Mouse (Mus musculus) thymus, adult 2 months (tissue): ENCODE measurements around the gene Dgka. TPM values are rescaled to one million over a fixed set of nuclear protein-coding genes. Genes with fewer than 3 reads are reported as not detected.
A peak's percentile ranks its signal among the peaks of the same experiment; 100 is the strongest.

Source experiments
- DNase-seq: peaks from one replicate; pipeline ENCODE4 v3.0.0; 2021
- H3K27ac ChIP-seq: fragments of 200-500 bp; 2 replicates; pipeline ENCODE4 v1.5.1; 2012; ENCODE audit warnings: low read length, control low read depth; ENCODE audit not compliant: control insufficient read depth, insufficient read depth
- H3K27me3 ChIP-seq: fragments of 200-500 bp; 2 replicates; pipeline ENCODE4 v1.6.1; 2012; ENCODE audit warnings: mild to moderate bottlenecking, low read length, moderate library complexity, mixed read lengths; ENCODE audit not compliant: control insufficient read depth, insufficient read depth
- H3K36me3 ChIP-seq: fragments of 200-500 bp; 2 replicates; pipeline ENCODE4 v1.6.1; 2012; ENCODE audit warnings: mild to moderate bottlenecking, low read length, moderate library complexity; ENCODE audit not compliant: control insufficient read depth, insufficient read depth
- H3K4me1 ChIP-seq: fragments of 200-500 bp; replicated peaks from 2 replicates; pipeline ENCODE4 v1.6.1; 2012; ENCODE audit warnings: low read length; ENCODE audit not compliant: control insufficient read depth, insufficient read depth
- H3K4me3 ChIP-seq: fragments of 200-500 bp; 2 replicates; pipeline ENCODE4 v1.5.1; 2012; ENCODE audit warnings: mild to moderate bottlenecking, low read length, control low read depth, moderate library complexity; ENCODE audit not compliant: control insufficient read depth, insufficient read depth
- CTCF ChIP-seq: fragments of 200-500 bp; IDR thresholded peaks from 2 replicates; pipeline ENCODE4 v1.5.1; 2012; ENCODE audit warnings: mild to moderate bottlenecking, control low read depth, low read length, moderate library complexity, borderline replicate concordance; ENCODE audit not compliant: control insufficient read depth, poor library complexity, insufficient read depth; ENCODE audit errors: extremely low read depth
- POLR2A ChIP-seq: fragments of 200-500 bp; IDR thresholded peaks from 2 replicates; pipeline ENCODE4 v1.6.1; 2012; ENCODE audit warnings: mild to moderate bottlenecking, low read length, control low read depth, moderate library complexity; ENCODE audit not compliant: control insufficient read depth, poor library complexity, insufficient read depth; ENCODE audit errors: extremely low read depth
- WGBS: fragments of 180-500 bp; shearing (Covaris S2); methylation state at CpG from one replicate; pipeline ENCODE4 v1.1.7; 2018; 5-methylcytosine and 5-hydroxymethylcytosine counted together
- polyA plus RNA-seq: library from polyadenylated mRNA; depleted of rRNA; stranded (reverse); fragments of >200 nt; gene quantifications from 2 replicates; pipeline ENCODE4 v1.2.3, GENCODE M21; 2012

Dgka gene
- polyA plus RNA-seq, 1 experiment: 374 TPM

DNA sequence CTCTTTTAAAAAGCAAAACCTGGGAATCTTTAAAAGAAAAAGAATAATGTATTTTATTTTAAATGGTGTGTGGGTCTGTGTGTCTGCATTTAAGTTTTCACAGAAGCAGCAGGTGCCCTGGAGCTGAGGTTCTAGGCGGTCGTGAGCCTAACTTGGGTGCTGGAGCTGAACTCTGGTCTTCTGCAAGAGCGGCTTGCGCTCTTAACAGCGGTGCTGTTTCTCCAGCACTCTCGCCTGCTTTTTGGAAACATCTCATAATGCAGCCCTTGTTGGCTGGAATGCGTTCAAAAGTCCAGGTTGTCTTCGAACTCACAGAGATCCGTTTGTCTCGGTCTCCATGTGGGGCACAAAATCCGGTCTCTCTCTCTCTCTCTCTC, 39.4 kb downstream of the Dgka start:
- Histone ChIP-seq H3K27me3 (no peaks in the 10 kb centered on the region), H3K4me3 (peak overlapping the region; percentile 12), H3K36me3 (peaks cover 20% of the 10 kb centered on the region), H3K4me1 (peaks cover 8% of the 10 kb centered on the region), H3K27ac (peak overlapping the region; percentile 60)
- TF ChIP-seq CTCF (no peak), POLR2A (no peak)
- WGBS: 30% methylated on average over 11 of the region's 11 CpGs
- DNase-seq: peak; percentile 22

DNA sequence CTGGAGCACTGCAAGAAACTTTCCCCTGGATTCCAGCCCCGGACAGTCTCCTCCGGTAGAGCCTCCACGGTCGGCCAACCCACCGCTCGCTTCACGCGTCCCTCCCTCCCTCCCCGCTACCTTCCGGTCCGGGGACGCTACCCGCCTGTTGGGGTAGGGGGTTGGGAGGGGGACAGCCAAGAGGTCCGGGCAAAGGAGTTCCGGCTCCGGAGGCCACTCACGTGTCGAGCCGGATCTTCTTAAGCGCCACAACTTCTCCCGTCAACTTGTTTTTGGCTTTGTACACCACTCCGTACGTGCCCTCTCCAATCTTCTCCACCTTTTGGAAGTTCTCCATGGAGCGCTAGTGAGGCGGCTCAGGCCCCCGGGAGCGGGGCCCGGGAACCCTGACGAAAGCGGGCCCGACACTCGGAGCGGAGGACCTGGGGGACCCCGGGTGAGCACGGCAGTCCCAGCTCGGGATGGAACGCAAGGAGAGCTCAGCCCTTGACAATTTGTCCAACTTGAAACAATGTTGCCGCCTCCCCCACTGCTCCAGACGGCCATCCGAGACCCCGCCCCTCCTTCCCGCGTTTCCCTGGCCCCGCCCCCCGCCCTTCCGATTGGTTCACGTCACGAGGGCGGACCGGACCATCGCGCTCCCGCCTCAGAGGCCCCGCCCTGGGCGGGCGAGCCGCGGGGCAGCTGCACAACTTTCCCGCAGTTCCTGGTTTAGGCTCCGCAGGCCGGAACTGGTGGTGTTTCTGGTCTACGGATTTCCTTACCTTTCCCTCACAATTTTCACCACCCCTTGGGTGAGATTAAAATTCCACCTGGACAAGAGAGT, 40.0 kb downstream of the Dgka start, which contains the start of gene Cdk2:
Gene Cdk2, minus strand, starts transcription at position 541 of the 826 bp plus-strand sequence.
- no peaks in the 10 kb centered on the region for H3K27me3 ChIP-seq
- H3K27ac ChIP-seq: peak within 1 kb of the TSS; percentile 63
- peak within 1 kb of the TSS; percentile 80 for H3K4me3 ChIP-seq
- TF ChIP-seq CTCF (no peak), POLR2A (peak; percentile 73)
- H3K36me3 ChIP-seq: peaks cover 20% of the 10 kb centered on the region
- peaks cover 8% of the 10 kb centered on the region for H3K4me1 ChIP-seq
- DNase-seq: peak; percentile 93
- WGBS: under 1% methylated on average over 60 of the region's 62 CpGs

DNA sequence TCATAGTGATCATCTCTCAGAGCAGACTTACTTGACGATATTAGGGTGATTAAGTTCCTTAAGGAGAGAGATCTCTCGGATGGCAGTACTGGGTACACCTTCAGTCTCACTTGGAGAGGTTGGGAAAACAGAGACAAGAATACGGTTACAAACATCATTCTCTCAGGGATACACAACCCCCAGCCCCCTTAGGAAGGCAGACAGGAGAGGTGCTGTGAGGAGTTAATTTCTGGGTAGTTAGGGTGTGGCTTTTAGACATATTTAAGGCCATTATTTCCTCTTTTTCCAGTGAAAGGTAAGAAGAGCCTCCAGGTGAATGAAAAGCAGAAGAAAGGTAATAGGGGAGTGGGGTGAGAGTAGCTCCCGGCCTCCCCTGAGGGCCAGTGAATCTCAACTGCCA, 40.8 kb downstream of the Dgka start, which contains the start of gene Pmel:
Gene Pmel, plus strand, starts transcription at position 301 of the 400 bp plus-strand sequence.
- no peak for DNase-seq
- H3K4me3 ChIP-seq: peak within 1 kb of the TSS; percentile 80
- H3K27ac ChIP-seq: peak within 1 kb of the TSS; percentile 63
- no peak for TF ChIP-seq POLR2A
- no peak for TF ChIP-seq CTCF
- no peaks in the 10 kb centered on the region for H3K27me3 ChIP-seq
- peaks cover 25% of the 10 kb centered on the region for H3K36me3 ChIP-seq
- peaks cover 8% of the 10 kb centered on the region for H3K4me1 ChIP-seq
- 37% methylated on average over 4 of the region's 4 CpGs for WGBS

DNA sequence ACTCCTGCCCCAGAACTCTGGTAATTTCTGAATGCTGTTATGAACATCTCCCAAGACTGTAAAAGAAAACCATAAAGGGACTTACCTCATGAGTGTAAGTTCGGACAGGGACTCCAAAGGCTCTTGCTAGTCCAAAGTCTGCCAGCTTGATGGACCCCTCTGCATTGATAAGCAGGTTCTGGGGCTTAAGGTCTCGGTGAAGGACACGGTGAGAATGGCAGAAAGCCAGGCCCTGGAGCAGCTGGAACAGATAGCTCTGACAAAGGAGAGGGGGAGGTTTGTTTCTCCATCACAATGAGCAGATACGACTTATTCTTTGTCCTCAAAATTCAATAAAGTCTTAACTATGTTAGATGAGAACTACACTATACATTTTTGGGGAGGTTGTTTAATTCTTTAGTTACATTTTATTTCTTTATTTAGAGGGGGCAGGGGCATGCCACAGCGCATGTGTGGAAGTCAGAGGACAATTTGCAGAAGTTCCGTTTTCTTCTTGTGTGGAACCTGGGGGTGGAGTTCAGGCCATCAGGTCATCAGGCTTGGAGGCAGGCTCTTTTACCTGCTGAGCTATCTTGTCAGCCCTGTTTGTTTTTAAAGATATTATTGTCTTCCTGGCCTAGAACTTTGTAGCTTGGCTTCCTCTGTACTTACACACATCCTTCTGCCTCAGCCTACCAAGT, 42.2 kb downstream of the Dgka start:
- no peak for DNase-seq
- Histone ChIP-seq H3K4me1 (peaks cover 8% of the 10 kb centered on the region), H3K36me3 (peaks cover 33% of the 10 kb centered on the region), H3K27me3 (no peaks in the 10 kb centered on the region), H3K27ac (no peak overlapping the region), H3K4me3 (no peak overlapping the region)
- TF ChIP-seq CTCF: no peak
- no peak for TF ChIP-seq POLR2A
- WGBS: 78% methylated on average over 6 of the region's 6 CpGs

DNA sequence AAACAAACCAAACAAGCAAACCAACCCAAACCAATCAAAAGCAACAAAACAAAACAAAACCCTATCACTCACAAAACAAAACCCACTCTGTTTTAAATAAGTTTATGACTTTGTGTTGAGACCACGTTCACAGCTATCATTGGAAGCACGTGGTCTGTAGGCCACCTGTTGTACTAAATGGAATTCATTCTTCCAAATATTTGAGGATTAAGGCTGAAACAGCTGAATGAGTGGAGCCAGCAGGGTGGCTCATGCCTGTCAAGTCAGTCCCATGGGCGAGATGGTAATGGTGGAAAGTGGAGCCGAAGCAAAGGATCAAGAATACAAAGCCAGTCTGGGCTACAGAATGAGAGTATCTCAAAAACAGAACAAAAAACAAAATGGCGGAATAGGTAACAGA, 43.9 kb downstream of the Dgka start:
- Histone ChIP-seq H3K4me3 (no peak overlapping the region), H3K27me3 (no peaks in the 10 kb centered on the region), H3K4me1 (peaks cover 13% of the 10 kb centered on the region), H3K36me3 (peaks cover 33% of the 10 kb centered on the region), H3K27ac (no peak overlapping the region)
- DNase-seq: no peak
- 97% methylated on average over 5 of the region's 5 CpGs for WGBS
- no peak for TF ChIP-seq POLR2A
- no peak for TF ChIP-seq CTCF

DNA sequence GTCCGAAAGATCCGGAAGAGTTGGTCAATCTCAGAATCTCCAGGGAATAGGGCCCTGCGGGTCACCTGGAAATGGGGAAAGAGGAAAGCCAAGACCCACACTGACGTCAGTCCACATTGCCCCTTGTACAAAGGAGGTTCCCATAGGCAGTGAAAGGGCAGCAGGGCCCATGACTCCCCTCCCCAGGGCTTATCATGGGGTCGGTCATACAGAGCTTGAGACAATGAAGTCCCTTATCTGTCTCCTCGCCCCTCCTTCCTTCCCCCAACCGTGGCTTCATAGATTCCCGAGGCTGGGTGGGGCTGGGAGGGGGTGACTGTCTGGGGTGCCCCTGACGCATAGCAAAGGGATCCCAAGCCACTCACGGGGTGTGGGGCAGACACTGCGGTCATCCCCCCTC, 45.0 kb downstream of the Dgka start:
- H3K4me3 ChIP-seq: no peak overlapping the region
- TF ChIP-seq POLR2A (no peak), CTCF (no peak)
- H3K36me3 ChIP-seq: peaks cover 33% of the 10 kb centered on the region
- H3K4me1 ChIP-seq: peaks cover 11% of the 10 kb centered on the region
- H3K27ac ChIP-seq: no peak overlapping the region
- WGBS: 96% methylated on average over 11 of the region's 11 CpGs
- DNase-seq: no peak
- no peaks in the 10 kb centered on the region for H3K27me3 ChIP-seq
